ENCODE assay signal across 9 mouse cellular contexts in the genomic region with DNA sequence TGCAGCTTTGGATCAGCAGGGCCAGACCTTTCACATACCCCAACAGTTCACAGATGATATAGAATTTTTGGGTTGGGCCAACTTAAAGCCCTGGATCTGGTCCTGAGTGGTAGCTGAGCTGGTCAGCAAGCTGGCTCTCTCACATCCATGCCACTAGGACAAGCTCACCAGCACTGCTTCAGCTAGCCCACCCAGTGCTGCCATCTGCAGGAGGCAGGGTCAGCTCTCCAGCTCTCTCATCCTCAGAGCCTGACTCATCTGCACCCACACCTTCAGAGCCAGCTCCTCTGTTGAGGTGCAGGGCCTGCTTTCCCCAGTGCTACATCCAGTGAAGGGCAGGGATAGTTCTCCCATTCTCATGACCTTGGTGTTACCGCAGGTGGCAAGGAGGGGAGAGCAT. TPM values are rescaled to one million over a fixed set of nuclear protein-coding genes. Genes with fewer than 3 reads are reported as not detected.
DNase-seq lines count a peak whose midpoint lies in the region; ATAC-seq and TF ChIP-seq lines count a peak whose summit lies in the region.
"Had no signal": no experiment of that assay in that cellular context is flagged by ENCODE, and none has a peak within 500 bp of the region (broad histone marks: within the 10 kb centered on the region; RNA-seq: fewer than 3 reads in every experiment).

No protein-coding gene starts in this region.

- no peaks in the 10 kb centered on the region for H3K36me3 ChIP-seq in heart, adult 2 months (ENCODE audit: control insufficient read depth, insufficient read depth, low read length)
- H3K36me3 ChIP-seq in midbrain, embryonic 14.5 days (ENCODE audit: control insufficient read depth, insufficient read depth, low read length): no peaks in the 10 kb centered on the region
- no peaks in the 10 kb centered on the region for H3K36me3 ChIP-seq in midbrain, embryonic 11.5 days (ENCODE audit: control insufficient read depth, insufficient read depth, low read length)
- H3K36me3 ChIP-seq in embryonic facial prominence, embryonic 10.5 days (replicated peaks): no peaks in the 10 kb centered on the region
- no peaks in the 10 kb centered on the region for H3K36me3 ChIP-seq in stomach, postnatal 0 days (ENCODE audit: control insufficient read depth, insufficient read depth, low read length)
- H3K36me3 ChIP-seq: limb, embryonic 13.5 days had no signal

- intact Hi-C loops in heart, adult 2 months (cut with DNase I): no loop called here

- H3K27me3 ChIP-seq in heart, adult 2 months (ENCODE audit: control insufficient read depth, insufficient read depth, low read length): no peaks in the 10 kb centered on the region
- no peaks in the 10 kb centered on the region for H3K27me3 ChIP-seq in midbrain, embryonic 14.5 days (ENCODE audit: control insufficient read depth, insufficient read depth, low read length)
- no peaks in the 10 kb centered on the region for H3K27me3 ChIP-seq in midbrain, embryonic 11.5 days (ENCODE audit: control insufficient read depth, insufficient read depth, low read length)
- H3K27me3 ChIP-seq in embryonic facial prominence, embryonic 10.5 days (replicated peaks; ENCODE audit: low read depth, poor library complexity, severe bottlenecking): no peaks in the 10 kb centered on the region
- H3K27me3 ChIP-seq in stomach, postnatal 0 days (ENCODE audit: control insufficient read depth, insufficient read depth, low read length): no peaks in the 10 kb centered on the region
- H3K27me3 ChIP-seq: limb, embryonic 13.5 days had no signal

- no peak for ATAC-seq in midbrain, embryonic 14.5 days (ENCODE audit: low FRiP score, low TSS enrichment)
- ATAC-seq in midbrain, embryonic 11.5 days (ENCODE audit: low FRiP score): no peak
- ATAC-seq in stomach, postnatal 0 days (ENCODE audit: low FRiP score, low TSS enrichment): peak; percentile 26; the same call in 1 of the 2 replicates

- no peak for DNase-seq in heart, adult 2 months
- DNase-seq in heart, adult 18-20 months: no peak
- DNase-seq in midbrain, embryonic 14.5 days: peak; percentile 14
- no peak for DNase-seq in midbrain, embryonic 11.5 days (ENCODE audit: low spot score, missing footprints)
- peak; percentile 30 for DNase-seq in embryonic facial prominence, embryonic 10.5 days (ENCODE audit: low spot score)
- DNase-seq in stomach, postnatal 0 days (ENCODE audit: low spot score): peak; percentile 27
- no peak for DNase-seq in urinary bladder, postnatal 4 days (ENCODE audit: low spot score in 2 of 2)
- no peak for DNase-seq in Muller cell, postnatal 12 days (ENCODE audit: inconsistent ontology term)

- no peak for TF ChIP-seq EP300 in heart, adult 2 months (IDR thresholded peaks at IDR 0.05; ENCODE audit: insufficient read depth, low read depth, low read length)
- no peak for TF ChIP-seq EP300 in stomach, postnatal 0 days (optimal IDR thresholded peaks at IDR 0.05)

- H3K79me2 ChIP-seq in heart, adult 2 months (replicated peaks; ENCODE audit: control insufficient read depth, insufficient read depth, low read length): no peaks in the 10 kb centered on the region

- H3K9ac ChIP-seq in heart, adult 2 months (ENCODE audit: low read depth, low read length): no peak overlapping the region
- no peak overlapping the region for H3K9ac ChIP-seq in midbrain, embryonic 14.5 days (replicated peaks; ENCODE audit: low read length)
- no peak overlapping the region for H3K9ac ChIP-seq in midbrain, embryonic 11.5 days (ENCODE audit: low read length)
- no peak overlapping the region for H3K9ac ChIP-seq in stomach, postnatal 0 days (ENCODE audit: low read length)
- H3K9ac ChIP-seq: limb, embryonic 13.5 days had no signal

- no peaks in the 10 kb centered on the region for H3K4me1 ChIP-seq in heart, adult 2 months (ENCODE audit: control insufficient read depth, insufficient read depth, low read length)
- no peaks in the 10 kb centered on the region for H3K4me1 ChIP-seq in midbrain, embryonic 14.5 days (ENCODE audit: control insufficient read depth, insufficient read depth, low read length)
- H3K4me1 ChIP-seq in midbrain, embryonic 11.5 days (ENCODE audit: control insufficient read depth, insufficient read depth, low read length): no peaks in the 10 kb centered on the region
- peaks cover 8% of the 10 kb centered on the region for H3K4me1 ChIP-seq in embryonic facial prominence, embryonic 10.5 days
- H3K4me1 ChIP-seq in stomach, postnatal 0 days (replicated peaks; ENCODE audit: control insufficient read depth, insufficient read depth): no peaks in the 10 kb centered on the region
- H3K4me1 ChIP-seq: limb, embryonic 13.5 days had no signal

- H3K4me3 ChIP-seq in heart, adult 2 months: no peak overlapping the region
- H3K4me3 ChIP-seq in midbrain, embryonic 14.5 days (replicated peaks; ENCODE audit: low read depth, low read length): no peak overlapping the region
- H3K4me3 ChIP-seq in midbrain, embryonic 11.5 days (ENCODE audit: low read depth, low read length): no peak overlapping the region
- H3K4me3 ChIP-seq in embryonic facial prominence, embryonic 10.5 days: no peak overlapping the region
- H3K4me3 ChIP-seq in stomach, postnatal 0 days (ENCODE audit: low read depth, low read length): no peak overlapping the region
- H3K4me3 ChIP-seq: limb, embryonic 13.5 days had no signal

- no peak for TF ChIP-seq POLR2A in heart, adult 2 months (IDR thresholded peaks at IDR 0.05; ENCODE audit: insufficient read depth, low read depth, low read length)

- WGBS in heart, adult 2 months: 81% methylated on average over 1 of the region's 1 CpGs
- 89% methylated on average over 1 of the region's 1 CpGs for WGBS in midbrain, embryonic 14.5 days
- WGBS in midbrain, embryonic 11.5 days: 73% methylated on average over 1 of the region's 1 CpGs
- 72% methylated on average over 1 of the region's 1 CpGs for WGBS in embryonic facial prominence, embryonic 10.5 days
- WGBS in stomach, postnatal 0 days: 64% methylated on average over 1 of the region's 1 CpGs

- H3K9me3 ChIP-seq in midbrain, embryonic 14.5 days (ENCODE audit: control insufficient read depth, low read length): no peaks in the 10 kb centered on the region
- no peaks in the 10 kb centered on the region for H3K9me3 ChIP-seq in midbrain, embryonic 11.5 days (ENCODE audit: control insufficient read depth, low read length)
- no peaks in the 10 kb centered on the region for H3K9me3 ChIP-seq in embryonic facial prominence, embryonic 10.5 days
- no peaks in the 10 kb centered on the region for H3K9me3 ChIP-seq in stomach, postnatal 0 days (ENCODE audit: control insufficient read depth, low read length)
- H3K9me3 ChIP-seq: limb, embryonic 13.5 days had no signal

- no peak overlapping the region for H3K4me2 ChIP-seq in midbrain, embryonic 14.5 days (ENCODE audit: low read length)
- no peak overlapping the region for H3K4me2 ChIP-seq in midbrain, embryonic 11.5 days
- H3K4me2 ChIP-seq in stomach, postnatal 0 days (replicated peaks; ENCODE audit: low read depth): no peak overlapping the region
- H3K4me2 ChIP-seq: limb, embryonic 13.5 days had no signal

- TF ChIP-seq CTCF in heart, adult 2 months (IDR thresholded peaks at IDR 0.05): peak; percentile 40
- TF ChIP-seq CTCF in stomach, postnatal 0 days (IDR thresholded peaks at IDR 0.05; ENCODE audit: low read depth): peak; percentile 62

- H3K27ac ChIP-seq in heart, adult 2 months: no peak overlapping the region
- H3K27ac ChIP-seq in midbrain, embryonic 14.5 days (replicated peaks; ENCODE audit: low read depth, low read length): no peak overlapping the region
- no peak overlapping the region for H3K27ac ChIP-seq in midbrain, embryonic 11.5 days (ENCODE audit: low read depth, low read length)
- no peak overlapping the region for H3K27ac ChIP-seq in embryonic facial prominence, embryonic 10.5 days (replicated peaks)
- peak overlapping the region; percentile 53; the same call in 1 of the 2 replicates for H3K27ac ChIP-seq in stomach, postnatal 0 days (replicated peaks)
- H3K27ac ChIP-seq: limb, embryonic 13.5 days had no signal

RNA-seq across cellular contexts. Expression of a gene that starts 23.6 kb away (rescaled TPM):
- 10 to 100 TPM; 42.0 to 42.8 TPM for total RNA-seq in heart, adult 2 months (2021)
- polyA plus RNA-seq in heart, adult 2 months (2012; rRNA removed): 31.5 and 46.8 TPM in 2 replicates
- total RNA-seq in heart, adult 18-20 months (2021): 10 to 100 TPM; 41.5 TPM
- 345 and 373 TPM in 2 replicates for polyA plus RNA-seq in midbrain, embryonic 14.5 days (2014; fragmentation: Nextera tagmentation; extraction: Ambion mirVana)
- polyA plus RNA-seq in midbrain, embryonic 11.5 days (2014; fragmentation: Nextera tagmentation; extraction: Ambion mirVana): 367 and 402 TPM in 2 replicates
- 299 and 302 TPM in 2 replicates for polyA plus RNA-seq in embryonic facial prominence, embryonic 10.5 days (2016; fragmentation: Nextera tagmentation; extraction: Ambion mirVana)
- polyA plus RNA-seq in stomach, postnatal 0 days (2015; fragmentation: Nextera tagmentation; extraction: Ambion mirVana): 288 and 301 TPM in 2 replicates

RNA-seq across cellular contexts. Expression of a gene that starts 24.7 kb away (rescaled TPM):
- 1 to 10 TPM; 2.0 to 2.1 TPM for total RNA-seq in heart, adult 2 months (2021)
- polyA plus RNA-seq in heart, adult 2 months (2012; rRNA removed): 0.88 and 0.97 TPM in 2 replicates
- 1 to 10 TPM; 3.1 to 3.4 TPM for total RNA-seq in heart, adult 18-20 months (2021)
- 7.2 and 7.6 TPM in 2 replicates for polyA plus RNA-seq in midbrain, embryonic 14.5 days (2014; fragmentation: Nextera tagmentation; extraction: Ambion mirVana)
- 4.2 and 4.3 TPM in 2 replicates for polyA plus RNA-seq in midbrain, embryonic 11.5 days (2014; fragmentation: Nextera tagmentation; extraction: Ambion mirVana)
- polyA plus RNA-seq in embryonic facial prominence, embryonic 10.5 days (2016; fragmentation: Nextera tagmentation; extraction: Ambion mirVana): 1.4 and 2.4 TPM in 2 replicates
- 0.68 and 1.0 TPM in 2 replicates for polyA plus RNA-seq in stomach, postnatal 0 days (2015; fragmentation: Nextera tagmentation; extraction: Ambion mirVana)

RNA-seq across cellular contexts. Expression of a gene that starts 24.9 kb away (rescaled TPM):
- total RNA-seq in heart, adult 2 months (2021): 1 to 10 TPM; 2.5 to 2.9 TPM
- polyA plus RNA-seq in heart, adult 2 months (2012; rRNA removed): 1.8 and 4.3 TPM in 2 replicates
- 1 to 10 TPM; 4.1 to 4.2 TPM for total RNA-seq in heart, adult 18-20 months (2021)
- 13.4 and 16.6 TPM in 2 replicates for polyA plus RNA-seq in midbrain, embryonic 14.5 days (2014; fragmentation: Nextera tagmentation; extraction: Ambion mirVana)
- polyA plus RNA-seq in midbrain, embryonic 11.5 days (2014; fragmentation: Nextera tagmentation; extraction: Ambion mirVana): 3.8 and 6.2 TPM in 2 replicates
- 2.2 and 2.4 TPM in 2 replicates for polyA plus RNA-seq in embryonic facial prominence, embryonic 10.5 days (2016; fragmentation: Nextera tagmentation; extraction: Ambion mirVana)
- polyA plus RNA-seq in stomach, postnatal 0 days (2015; fragmentation: Nextera tagmentation; extraction: Ambion mirVana): 0.96 and 1.4 TPM in 2 replicates

RNA-seq across cellular contexts. Expression of a gene that starts 47.7 kb away (rescaled TPM):
- 1 to 10 TPM in 1 of 2 experiments, under 1 TPM in 1; 0.50 to 1.1 TPM for total RNA-seq in heart, adult 2 months (2021)
- polyA plus RNA-seq in heart, adult 2 months (2012; rRNA removed): 2.4 and 3.6 TPM in 2 replicates
- total RNA-seq in heart, adult 18-20 months (2021): under 1 TPM in 1 of 2 experiments, not detected in 1; 0.74 TPM
- polyA plus RNA-seq in midbrain, embryonic 14.5 days (2014; fragmentation: Nextera tagmentation; extraction: Ambion mirVana): 30.7 and 39.0 TPM in 2 replicates
- polyA plus RNA-seq in midbrain, embryonic 11.5 days (2014; fragmentation: Nextera tagmentation; extraction: Ambion mirVana): 6.3 and 9.0 TPM in 2 replicates
- polyA plus RNA-seq in embryonic facial prominence, embryonic 10.5 days (2016; fragmentation: Nextera tagmentation; extraction: Ambion mirVana): 6.4 and 9.7 TPM in 2 replicates
- 7.7 and 8.3 TPM in 2 replicates for polyA plus RNA-seq in stomach, postnatal 0 days (2015; fragmentation: Nextera tagmentation; extraction: Ambion mirVana)

RNA-seq across cellular contexts. Expression of a gene that starts 49.4 kb away (rescaled TPM):
- 1 to 10 TPM; 6.2 to 9.1 TPM for total RNA-seq in heart, adult 2 months (2021)
- 7.4 and 12.7 TPM in 2 replicates for polyA plus RNA-seq in heart, adult 2 months (2012; rRNA removed)
- total RNA-seq in heart, adult 18-20 months (2021): 1 to 10 TPM; 7.3 to 8.4 TPM
- polyA plus RNA-seq in midbrain, embryonic 14.5 days (2014; fragmentation: Nextera tagmentation; extraction: Ambion mirVana): 10.8 and 11.0 TPM in 2 replicates
- polyA plus RNA-seq in midbrain, embryonic 11.5 days (2014; fragmentation: Nextera tagmentation; extraction: Ambion mirVana): 16.7 and 17.8 TPM in 2 replicates
- 25.9 and 26.0 TPM in 2 replicates for polyA plus RNA-seq in embryonic facial prominence, embryonic 10.5 days (2016; fragmentation: Nextera tagmentation; extraction: Ambion mirVana)
- 7.4 and 8.2 TPM in 2 replicates for polyA plus RNA-seq in stomach, postnatal 0 days (2015; fragmentation: Nextera tagmentation; extraction: Ambion mirVana)

Comparison
In these comparisons a context has a peak if more than half of its experiments do, and no peak if none do; other contexts are left out.
1. DNase-seq: peak in midbrain, embryonic 14.5 days (single experiment), embryonic facial prominence, embryonic 10.5 days (single experiment) and stomach, postnatal 0 days (single experiment); none in heart, adult 2 months (0 of 2), heart, adult 18-20 months (0 of 2), midbrain, embryonic 11.5 days (single experiment), urinary bladder, postnatal 4 days (0 of 2) and Muller cell, postnatal 12 days (single experiment).